Mouse (Mus musculus) midbrain, postnatal 0 days (tissue): Measurements from ENCODE around the gene Rhno1. TPM values are rescaled to one million over a fixed set of nuclear protein-coding genes. Genes with fewer than 3 reads are reported as not detected.

Experiments used
- ATAC-seq: fragments of 200-750 bp; cut with Nextera tagmentation; 2 replicates; pipeline ENCODE4 v1.8.0; 2017; ENCODE audit warnings: moderate number of reproducible peaks, mild to moderate bottlenecking, moderate TSS enrichment, moderate library complexity; ENCODE audit not compliant: low FRiP score
- DNase-seq: peaks from one replicate; pipeline ENCODE4 v3.0.0-alpha.2; 2015; ENCODE audit warnings: low spot score
- H3K27ac ChIP-seq: fragments of 300-500 bp; sonication (generic); 2 replicates; pipeline ENCODE4 v1.5.1; 2014; ENCODE audit warnings: low read depth, mild to moderate bottlenecking, low read length, mixed read lengths
- H3K27me3 ChIP-seq: fragments of 300-500 bp; sonication (generic); 2 replicates; pipeline ENCODE4 v1.6.1; 2014; ENCODE audit warnings: low read length, control low read depth, mixed read lengths; ENCODE audit not compliant: insufficient read depth
- H3K36me3 ChIP-seq: fragments of 300-500 bp; sonication (generic); 2 replicates; pipeline ENCODE4 v1.6.1; 2014; ENCODE audit warnings: low read length, control low read depth, mixed read lengths; ENCODE audit not compliant: insufficient read depth
- H3K4me1 ChIP-seq: fragments of 300-500 bp; sonication (generic); 2 replicates; pipeline ENCODE4 v1.6.1; 2014; ENCODE audit warnings: mild to moderate bottlenecking, control low read depth, antibody characterized with exemption, low read length, mixed read lengths; ENCODE audit not compliant: insufficient read depth
- H3K4me2 ChIP-seq: fragments of 300-500 bp; sonication (generic); 2 replicates; pipeline ENCODE4 v1.6.1; 2014; ENCODE audit warnings: low read depth, mild to moderate bottlenecking, low read length, mixed read lengths; ENCODE audit not compliant: poor library complexity, severe bottlenecking
- H3K4me3 ChIP-seq: fragments of 300-500 bp; sonication (generic); 2 replicates; pipeline ENCODE4 v1.5.1; 2014; ENCODE audit warnings: low read depth, mild to moderate bottlenecking, low read length, moderate library complexity
- H3K9ac ChIP-seq: fragments of 300-500 bp; sonication (generic); replicated peaks from 2 replicates; pipeline ENCODE4 v1.6.1; 2014; ENCODE audit warnings: mild to moderate bottlenecking, low read length, moderate library complexity, mixed read lengths; ENCODE audit not compliant: poor library complexity, severe bottlenecking
- H3K9me3 ChIP-seq: fragments of 300-500 bp; sonication (generic); 2 replicates; pipeline ENCODE4 v1.6.1; 2016; ENCODE audit warnings: low read length, control low read depth
- CTCF ChIP-seq: IDR thresholded peaks from 2 replicates; pipeline ENCODE4 v1.5.1; 2016; ENCODE audit warnings: antibody characterized with exemption, mild to moderate bottlenecking
- WGBS: fragments of 180-500 bp; shearing (Covaris S2); extraction: QIAGEN DNeasy Blood & Tissue Kit; methylation state at CpG from one replicate; pipeline ENCODE4 v1.1.7; 2014; 5-methylcytosine and 5-hydroxymethylcytosine counted together
- polyA plus RNA-seq: library from polyadenylated mRNA; unstranded; fragments of >200 nt; fragmentation: Nextera tagmentation; extraction: Ambion mirVana; gene quantifications from 2 replicates; pipeline ENCODE4 v1.2.1, GENCODE M21; 2015
- total RNA-seq: library from RNA; depleted of rRNA; stranded (reverse); fragments of >200 nt; gene quantifications from 2 replicates; pipeline ENCODE4 v1.2.3, GENCODE M21; 2014

Rhno1 gene
- total and polyA plus RNA-seq, 2 experiments from 2014 or later, result 21.8 to 51.2 TPM

GRCm38 (mm10) chr6:128399421-128400185 lies 36.9 kb upstream of the Rhno1 start:
- Histone ChIP-seq H3K36me3 (no peaks in the 10 kb centered on the region), H3K4me1 (peaks cover 8% of the 10 kb centered on the region), H3K27ac (peak overlapping the region; percentile 79), H3K27me3 (no peaks in the 10 kb centered on the region), H3K4me2 (peak overlapping the region; percentile 58), H3K9ac (peak overlapping the region; percentile 47), H3K9me3 (no peaks in the 10 kb centered on the region), H3K4me3 (peak overlapping the region; percentile 35)
- WGBS, result 12% methylated on average over 13 of the region's 21 CpGs
- TF ChIP-seq CTCF, result peak; percentile 23; the same call in 1 of the 2 replicates
- peak; percentile 78 for DNase-seq
- peak; percentile 93 for ATAC-seq

- WGBS, result 55% methylated on average over 3 of the region's 3 CpGs
Measured at GRCm38 (mm10) chr6:128398996-128399395, 36.3 kb upstream of the Rhno1 start, which contains the start of gene Nrip2. Gene Nrip2, plus strand, starts transcription at chr6:128399296.

GRCm38 (mm10) chr6:128397574-128398261 lies 35.0 kb upstream of the Rhno1 start:
- H3K4me3 ChIP-seq, result no peak overlapping the region
- no peak overlapping the region for H3K27ac ChIP-seq
- H3K36me3 ChIP-seq, result no peaks in the 10 kb centered on the region
- no peak for TF ChIP-seq CTCF
- DNase-seq, result no peak
- H3K9ac ChIP-seq, result no peak overlapping the region
- no peak for ATAC-seq
- H3K9me3 ChIP-seq, result no peaks in the 10 kb centered on the region
- peaks cover 8% of the 10 kb centered on the region for H3K4me1 ChIP-seq
- H3K4me2 ChIP-seq, result no peak overlapping the region
- no peaks in the 10 kb centered on the region for H3K27me3 ChIP-seq
- WGBS, result 82% methylated on average over 7 of the region's 7 CpGs

More at GRCm38 (mm10) chr6:128398996-128399395, 36.3 kb upstream of the Rhno1 start, which contains the start of gene Nrip2:
- Histone ChIP-seq H3K27me3 (no peaks in the 10 kb centered on the region), H3K9me3 (no peaks in the 10 kb centered on the region), H3K27ac (peak within 1 kb of the TSS; percentile 79), H3K36me3 (no peaks in the 10 kb centered on the region), H3K9ac (peak within 1 kb of the TSS; percentile 47), H3K4me2 (peak within 1 kb of the TSS; percentile 58), H3K4me3 (peak within 1 kb of the TSS; percentile 35), H3K4me1 (peaks cover 8% of the 10 kb centered on the region)
- ATAC-seq (0 out of 2 replicates have a peak, but pooled peaks have one; percentile 3), DNase-seq (no peak)
- TF ChIP-seq CTCF, result no peak

GRCm38 (mm10) chr6:128390683-128391082 lies 28.0 kb upstream of the Rhno1 start:
- ATAC-seq (no peak), DNase-seq (no peak)
- H3K4me3 ChIP-seq, result no peak overlapping the region
- WGBS, result 68% methylated on average over 1 of the region's 1 CpGs
- no peaks in the 10 kb centered on the region for H3K9me3 ChIP-seq
- no peak for TF ChIP-seq CTCF
- H3K36me3 ChIP-seq, result no peaks in the 10 kb centered on the region
- H3K27me3 ChIP-seq, result no peaks in the 10 kb centered on the region
- H3K4me1 ChIP-seq, result no peaks in the 10 kb centered on the region
- H3K4me2 ChIP-seq, result no peak overlapping the region
- no peak overlapping the region for H3K9ac ChIP-seq
- no peak overlapping the region for H3K27ac ChIP-seq

GRCm38 (mm10) chr6:128389185-128389584 lies 26.5 kb upstream of the Rhno1 start:
- 95% methylated on average over 1 of the region's 1 CpGs for WGBS
- Histone ChIP-seq H3K9ac (no peak overlapping the region), H3K27me3 (no peaks in the 10 kb centered on the region), H3K36me3 (no peaks in the 10 kb centered on the region), H3K27ac (no peak overlapping the region), H3K4me3 (no peak overlapping the region), H3K4me1 (no peaks in the 10 kb centered on the region), H3K9me3 (no peaks in the 10 kb centered on the region), H3K4me2 (no peak overlapping the region)
- no peak for DNase-seq
- no peak for TF ChIP-seq CTCF
- ATAC-seq, result no peak

- no peak for DNase-seq
- no peak overlapping the region for H3K27ac ChIP-seq
- ATAC-seq, result no peak
- no peak overlapping the region for H3K9ac ChIP-seq
- no peaks in the 10 kb centered on the region for H3K36me3 ChIP-seq
- no peaks in the 10 kb centered on the region for H3K27me3 ChIP-seq
- 92% methylated on average over 1 of the region's 1 CpGs for WGBS
- H3K9me3 ChIP-seq, result no peaks in the 10 kb centered on the region
- H3K4me1 ChIP-seq, result no peaks in the 10 kb centered on the region
- no peak overlapping the region for H3K4me3 ChIP-seq
- H3K4me2 ChIP-seq, result no peak overlapping the region
- TF ChIP-seq CTCF, result no peak
Measured at GRCm38 (mm10) chr6:128385026-128385425, 22.3 kb upstream of the Rhno1 start.
